Mouse (Mus musculus): Measurements from ENCODE around the gene Mif4gd.

- TF ChIP-seq GATA1 (IDR thresholded peaks at IDR 0.05; ENCODE audit: borderline replicate concordance, low read length) (no peak), CTCF (IDR thresholded peaks at IDR 0.05; ENCODE audit: low read depth, low read length) (no peak)
These were observed 47.6 kb upstream of the Mif4gd start for GRCm38 (mm10) chr11:115660376-115660775.

Data from G1E (cell line).